Mouse (Mus musculus) hindbrain, postnatal 0 days (tissue): ENCODE results near the gene Slc16a5. TPM values are rescaled to one million over a fixed set of nuclear protein-coding genes. Genes with fewer than 3 reads are reported as not detected.

Source experiments
- ATAC-seq: fragments of 200-750 bp; cut with Nextera tagmentation; 2 replicates; pipeline ENCODE4 v1.8.0; 2017; ENCODE audit warnings: mild to moderate bottlenecking, moderate TSS enrichment, moderate library complexity
- DNase-seq: peaks from one replicate; pipeline ENCODE4 v3.0.0-alpha.2; 2015; ENCODE audit warnings: low spot score
- H3K27ac ChIP-seq: fragments of 300-500 bp; sonication (generic); 2 replicates; pipeline ENCODE4 v1.5.1; 2014; ENCODE audit warnings: mild to moderate bottlenecking
- H3K27me3 ChIP-seq: fragments of 300-500 bp; sonication (generic); 2 replicates; pipeline ENCODE4 v1.6.1; 2014; ENCODE audit warnings: low read length, mixed read lengths; ENCODE audit not compliant: insufficient read depth
- H3K36me3 ChIP-seq: fragments of 300-500 bp; sonication (generic); 2 replicates; pipeline ENCODE4 v1.6.1; 2014; ENCODE audit warnings: low read length, mixed read lengths; ENCODE audit not compliant: insufficient read depth
- H3K4me1 ChIP-seq: fragments of 300-500 bp; sonication (generic); 2 replicates; pipeline ENCODE4 v1.6.1; 2014; ENCODE audit warnings: antibody characterized with exemption, low read length, mixed read lengths; ENCODE audit not compliant: insufficient read depth
- H3K4me2 ChIP-seq: fragments of 300-500 bp; sonication (generic); 2 replicates; pipeline ENCODE4 v1.6.1; 2014; ENCODE audit warnings: low read depth, mild to moderate bottlenecking, low read length, moderate library complexity, mixed read lengths
- H3K4me3 ChIP-seq: fragments of 300-500 bp; sonication (generic); 2 replicates; pipeline ENCODE4 v1.5.1; 2014; ENCODE audit warnings: low read length
- H3K9ac ChIP-seq: fragments of 300-500 bp; sonication (generic); replicated peaks from 2 replicates; pipeline ENCODE4 v1.6.1; 2014; ENCODE audit warnings: mild to moderate bottlenecking, low read length, moderate library complexity, mixed read lengths
- H3K9me3 ChIP-seq: fragments of 300-500 bp; sonication (generic); 2 replicates; pipeline ENCODE4 v1.6.1; 2016; ENCODE audit warnings: low read length, mixed read lengths
- CTCF ChIP-seq: IDR thresholded peaks from 2 replicates; pipeline ENCODE4 v1.5.1; 2016; ENCODE audit warnings: antibody characterized with exemption, control low read depth, low read depth
- WGBS: fragments of 180-500 bp; shearing (Covaris S2); extraction: QIAGEN DNeasy Blood & Tissue Kit; methylation state at CpG from one replicate; pipeline ENCODE4 v1.1.7; 2014; 5-methylcytosine and 5-hydroxymethylcytosine counted together
- polyA plus RNA-seq: library from polyadenylated mRNA; unstranded; fragments of >200 nt; fragmentation: Nextera tagmentation; extraction: Ambion mirVana; gene quantifications from 2 replicates; pipeline ENCODE4 v1.2.1, GENCODE M21; 2015
- total RNA-seq: library from RNA; depleted of rRNA; stranded (reverse); fragments of >200 nt; gene quantifications from 2 replicates; pipeline ENCODE4 v1.2.3, GENCODE M21; 2014

Slc16a5 gene
- total and polyA plus RNA-seq, 2 experiments from 2014 or later, result 0.10 to 0.30 TPM

- Histone ChIP-seq H3K4me1 (peaks cover 6% of the 10 kb centered on the region), H3K27me3 (no peaks in the 10 kb centered on the region), H3K9me3 (no peaks in the 10 kb centered on the region), H3K27ac (no peak overlapping the region), H3K36me3 (peaks cover 23% of the 10 kb centered on the region), H3K4me3 (no peak overlapping the region), H3K9ac (no peak overlapping the region), H3K4me2 (no peak overlapping the region)
- no peak for ATAC-seq
- TF ChIP-seq CTCF, result no peak
- WGBS, result 91% methylated on average over 7 of the region's 7 CpGs
- DNase-seq, result no peak
Observed at GRCm38 (mm10) chr11:115424666-115425065, 37.6 kb upstream of the Slc16a5 start.

DNA sequence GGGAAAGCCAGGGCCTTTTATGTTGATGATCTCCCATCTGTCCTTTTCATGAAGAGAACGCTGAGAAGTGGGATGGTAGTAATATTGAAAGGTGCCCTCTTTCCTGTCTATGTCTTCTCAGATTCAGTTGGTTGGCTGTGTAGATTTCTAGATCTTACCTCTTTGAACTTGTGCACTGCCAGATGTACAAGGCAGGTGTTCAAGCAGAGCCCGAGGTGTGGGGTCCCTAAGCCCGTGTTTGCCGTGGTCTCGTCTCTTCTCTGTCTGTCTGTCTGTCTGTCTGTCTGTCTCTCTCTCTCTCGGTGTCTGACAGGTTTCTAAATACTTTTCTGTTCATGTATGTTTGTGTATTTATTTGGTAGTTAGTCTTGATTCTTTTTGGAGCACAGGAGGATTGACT is 36.6 kb upstream of the Slc16a5 start:
- peaks cover 33% of the 10 kb centered on the region for H3K36me3 ChIP-seq
- 94% methylated on average over 6 of the region's 6 CpGs for WGBS

GRCm38 (mm10) chr11:115427482-115428331 is 34.6 kb upstream of the Slc16a5 start:
- no peaks in the 10 kb centered on the region for H3K4me1 ChIP-seq

More for the DNA sequence above, 36.6 kb upstream of the Slc16a5 start:
- Histone ChIP-seq H3K4me2 (no peak overlapping the region), H3K4me3 (no peak overlapping the region), H3K27me3 (no peaks in the 10 kb centered on the region), H3K9me3 (no peaks in the 10 kb centered on the region), H3K9ac (no peak overlapping the region), H3K4me1 (peaks cover 6% of the 10 kb centered on the region), H3K27ac (no peak overlapping the region)
- DNase-seq (no peak), ATAC-seq (no peak)
- TF ChIP-seq CTCF, result no peak

DNA sequence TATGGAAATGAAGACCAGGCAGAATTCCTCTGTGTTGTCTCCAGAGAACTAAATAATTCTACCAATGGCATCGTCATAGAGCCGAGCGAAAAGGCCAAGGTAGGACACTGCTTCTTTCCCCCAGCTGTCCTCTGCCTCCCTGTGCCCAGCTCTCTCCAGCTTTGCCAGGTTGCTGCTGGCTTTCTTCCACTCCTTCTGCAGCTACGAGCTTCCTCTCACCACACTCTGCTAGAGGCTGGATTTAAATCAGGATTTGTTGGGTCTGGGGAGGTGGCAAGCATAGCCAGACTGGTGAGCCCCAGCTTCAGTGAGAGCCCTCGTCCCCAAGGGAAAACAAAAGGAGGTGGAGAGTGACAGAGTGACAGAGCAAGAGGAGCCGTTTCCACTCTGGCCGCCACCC is 33.0 kb upstream of the Slc16a5 start:
- no peak overlapping the region for H3K9ac ChIP-seq
- DNase-seq, result no peak
- no peaks in the 10 kb centered on the region for H3K4me1 ChIP-seq
- WGBS, result 77% methylated on average over 7 of the region's 7 CpGs
- no peak overlapping the region for H3K4me3 ChIP-seq
- H3K27me3 ChIP-seq, result no peaks in the 10 kb centered on the region
- TF ChIP-seq CTCF, result no peak
- H3K9me3 ChIP-seq, result no peaks in the 10 kb centered on the region
- H3K27ac ChIP-seq, result no peak overlapping the region
- no peak for ATAC-seq
- H3K4me2 ChIP-seq, result no peak overlapping the region
- H3K36me3 ChIP-seq, result peaks cover 53% of the 10 kb centered on the region

More at GRCm38 (mm10) chr11:115427482-115428331, 34.6 kb upstream of the Slc16a5 start:
- Histone ChIP-seq H3K4me3 (no peak overlapping the region; the same call in 1 of the 2 replicates), H3K9ac (no peak overlapping the region; the same call in 1 of the 2 replicates), H3K9me3 (no peaks in the 10 kb centered on the region), H3K36me3 (peaks cover 53% of the 10 kb centered on the region), H3K27me3 (no peaks in the 10 kb centered on the region), H3K27ac (peak overlapping the region; percentile 28), H3K4me2 (peak overlapping the region; percentile 32)
- peak; percentile 92 for DNase-seq
- WGBS, result 29% methylated on average over 20 of the region's 20 CpGs
- ATAC-seq, result peak; percentile 82
- TF ChIP-seq CTCF, result peak; percentile 90

DNA sequence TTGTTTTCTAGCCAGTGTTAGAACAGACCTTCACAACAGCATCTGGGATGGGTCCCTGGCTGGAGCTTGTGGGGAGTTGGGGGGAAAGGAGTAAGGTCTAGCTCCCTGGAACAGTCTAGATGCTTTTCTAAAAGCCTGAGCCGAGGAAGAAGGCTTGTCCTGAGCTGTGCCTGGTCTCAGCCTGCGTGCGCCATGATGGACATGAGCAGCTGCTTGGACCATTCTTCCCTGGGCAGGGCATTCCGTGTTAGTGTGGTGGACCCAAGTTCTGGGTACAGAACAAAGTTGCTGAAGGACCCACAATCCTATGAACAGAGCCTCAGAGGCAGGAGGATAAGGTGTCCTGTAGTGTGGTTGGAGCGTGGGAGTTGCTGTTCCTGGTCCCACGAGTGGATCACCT is 31.7 kb upstream of the Slc16a5 start:
- 95% methylated on average over 6 of the region's 6 CpGs for WGBS
- peaks cover 2% of the 10 kb centered on the region; the same call in 1 of the 2 replicates for H3K4me1 ChIP-seq
- no peak overlapping the region for H3K27ac ChIP-seq
- ATAC-seq (no peak), DNase-seq (no peak)
- TF ChIP-seq CTCF, result no peak
- H3K9me3 ChIP-seq, result no peaks in the 10 kb centered on the region
- H3K4me3 ChIP-seq, result no peak overlapping the region
- no peak overlapping the region for H3K9ac ChIP-seq
- H3K4me2 ChIP-seq, result no peak overlapping the region
- H3K27me3 ChIP-seq, result no peaks in the 10 kb centered on the region
- H3K36me3 ChIP-seq, result peaks cover 47% of the 10 kb centered on the region

- Histone ChIP-seq H3K36me3 (peaks cover 36% of the 10 kb centered on the region), H3K27ac (no peak overlapping the region), H3K27me3 (no peaks in the 10 kb centered on the region), H3K4me3 (no peak overlapping the region), H3K9ac (no peak overlapping the region), H3K9me3 (no peaks in the 10 kb centered on the region), H3K4me1 (peaks cover 10% of the 10 kb centered on the region), H3K4me2 (no peak overlapping the region)
- TF ChIP-seq CTCF, result no peak
- DNase-seq (no peak), ATAC-seq (no peak)
- WGBS, result 85% methylated on average over 4 of the region's 4 CpGs
Observed at GRCm38 (mm10) chr11:115432814-115433213, 29.5 kb upstream of the Slc16a5 start.

- peaks cover 10% of the 10 kb centered on the region for H3K4me1 ChIP-seq
- H3K36me3 ChIP-seq, result peaks cover 36% of the 10 kb centered on the region
- H3K4me3 ChIP-seq, result no peak overlapping the region
- H3K27me3 ChIP-seq, result no peaks in the 10 kb centered on the region
- no peaks in the 10 kb centered on the region for H3K9me3 ChIP-seq
- DNase-seq, result no peak
- no peak for TF ChIP-seq CTCF
- no peak overlapping the region for H3K9ac ChIP-seq
- no peak overlapping the region for H3K27ac ChIP-seq
- 85% methylated on average over 6 of the region's 6 CpGs for WGBS
- no peak overlapping the region for H3K4me2 ChIP-seq
- no peak for ATAC-seq
Observed at GRCm38 (mm10) chr11:115433342-115433741, 28.9 kb upstream of the Slc16a5 start.
